Mouse (Mus musculus): Measurements from ENCODE around the gene Gstm5.
A peak's percentile ranks its signal among the peaks of the same experiment; 100 is the strongest.

The Gstm5 gene

DNA sequence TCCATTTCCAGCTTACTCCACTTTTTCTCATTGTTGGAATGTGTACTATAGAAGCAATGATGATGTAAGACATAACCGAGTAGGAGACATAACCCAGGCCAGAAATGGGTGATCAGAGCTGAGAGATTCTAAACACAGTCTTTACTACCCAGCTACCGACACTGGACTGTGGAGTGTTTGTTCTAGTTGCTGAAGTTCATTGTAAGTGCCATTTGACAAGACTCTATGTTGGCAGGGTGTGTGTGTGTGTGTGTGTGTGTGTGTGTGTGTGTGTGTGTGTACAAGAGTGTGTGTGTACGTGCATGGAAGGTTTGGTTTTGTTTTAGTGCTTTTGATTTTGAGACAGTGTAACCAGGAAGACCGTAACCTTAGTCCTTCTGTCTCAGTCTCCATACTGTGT is 34.1 kb downstream of the Gstm5 start:
- DNase-seq (ENCODE audit: extremely low read depth, insufficient read length, low spot score): no peak

DNA sequence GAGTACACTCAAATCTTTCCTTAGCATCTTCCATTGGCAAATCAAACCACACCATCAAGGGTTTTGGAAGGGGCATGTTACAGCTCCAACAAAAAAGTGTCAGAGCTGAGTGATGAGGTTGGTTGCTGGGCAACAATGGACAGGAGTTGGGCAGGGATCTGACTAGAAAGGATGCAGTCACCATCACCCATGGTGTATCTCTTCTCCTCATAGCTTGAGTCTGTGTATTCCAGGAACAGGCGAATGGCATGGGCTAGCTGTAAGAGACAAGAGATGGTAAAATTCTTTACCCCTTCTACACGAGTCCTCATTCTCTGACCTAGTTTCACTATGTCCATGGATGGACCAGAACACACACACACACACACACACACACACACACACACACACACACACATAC is 35.5 kb downstream of the Gstm5 start:
- no peak for DNase-seq (ENCODE audit: extremely low read depth, insufficient read length, low spot score)

DNA sequence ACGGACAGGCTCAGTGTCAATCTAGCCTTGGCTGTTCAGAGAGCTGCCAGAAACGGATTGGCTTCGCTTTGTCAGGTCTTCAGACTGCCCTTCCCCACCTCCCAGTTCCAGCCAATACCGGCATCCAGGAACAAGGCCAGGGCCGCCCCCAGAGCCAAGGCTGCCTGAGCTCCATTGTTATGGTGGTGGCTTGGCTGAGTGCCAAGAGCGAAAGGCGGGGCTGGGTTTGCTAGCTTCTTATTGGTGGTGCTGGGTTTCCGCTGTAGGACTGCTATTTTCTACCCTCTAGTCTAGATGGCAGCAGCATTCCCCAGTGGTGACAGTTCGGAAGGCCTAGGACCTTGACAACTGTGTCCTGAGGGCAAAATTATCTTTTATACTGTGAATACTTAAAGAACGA is 36.0 kb downstream of the Gstm5 start, which contains the start of gene Gstm7:
Gstm7 (minus strand) TSS at position 148 of the 400 bp plus-strand sequence.
- peak; percentile 90 for DNase-seq (ENCODE audit: extremely low read depth, insufficient read length, low spot score)

DNA sequence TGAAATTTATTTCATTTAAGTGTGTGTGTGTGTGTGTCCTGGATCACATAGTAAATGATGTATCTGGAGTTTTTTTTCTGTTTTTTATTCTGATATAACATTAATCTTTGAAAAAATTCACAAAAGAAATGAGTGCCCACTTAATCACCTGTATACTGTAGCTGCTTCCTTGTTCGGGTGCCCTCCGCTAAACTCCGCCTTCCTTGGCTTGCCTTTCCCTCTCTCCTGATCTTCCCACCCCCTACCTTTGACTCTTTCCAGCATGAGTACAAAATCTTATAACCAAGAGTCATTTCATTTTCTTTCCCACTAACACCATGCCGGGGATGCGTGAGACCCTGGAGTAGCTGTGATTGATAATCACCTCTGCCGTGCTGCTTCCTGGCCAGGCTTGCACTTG is 36.5 kb downstream of the Gstm5 start:
- no peak for DNase-seq (ENCODE audit: extremely low read depth, insufficient read length, low spot score)

DNA sequence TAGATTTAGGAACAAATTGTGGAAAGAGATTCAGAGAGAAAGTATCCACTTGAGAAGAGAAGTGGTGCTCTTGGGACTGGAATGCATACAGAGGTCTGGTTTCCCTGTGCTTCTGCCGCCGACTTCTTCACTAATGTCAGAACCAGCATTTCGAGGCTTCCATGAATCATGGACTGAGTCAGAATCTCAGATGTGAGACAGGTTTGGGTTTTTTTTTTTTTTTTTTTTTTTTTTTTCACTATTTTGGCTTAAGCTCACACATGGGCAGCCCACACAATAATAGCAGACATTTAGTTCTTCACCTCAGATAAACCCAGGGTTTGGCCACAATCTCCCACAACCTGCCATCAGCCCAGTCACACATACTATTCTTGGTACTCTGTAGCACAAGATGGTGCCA is 39.6 kb downstream of the Gstm5 start:
- DNase-seq (ENCODE audit: extremely low read depth, insufficient read length, low spot score): no peak

DNA sequence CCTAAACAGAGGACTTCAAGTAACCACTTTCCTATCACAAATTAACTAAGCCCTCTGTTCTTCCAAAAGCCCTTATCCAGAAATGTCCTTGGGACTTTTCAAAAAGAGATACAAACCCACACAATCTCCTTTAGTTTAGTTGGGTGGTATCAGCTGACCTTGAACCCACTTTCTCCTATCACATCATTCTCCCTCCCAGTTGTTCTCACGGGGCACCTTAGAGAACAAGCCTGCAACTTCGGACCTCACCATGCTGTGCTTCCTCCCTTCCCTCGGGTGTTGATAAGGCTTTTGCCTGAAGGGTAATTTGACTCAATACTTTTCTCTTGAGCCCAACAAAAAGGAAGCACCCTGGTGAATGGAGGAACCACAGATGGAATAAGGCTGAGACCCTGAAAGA is 40.3 kb downstream of the Gstm5 start:
- no peak for DNase-seq (ENCODE audit: extremely low read depth, insufficient read length, low spot score)

DNA sequence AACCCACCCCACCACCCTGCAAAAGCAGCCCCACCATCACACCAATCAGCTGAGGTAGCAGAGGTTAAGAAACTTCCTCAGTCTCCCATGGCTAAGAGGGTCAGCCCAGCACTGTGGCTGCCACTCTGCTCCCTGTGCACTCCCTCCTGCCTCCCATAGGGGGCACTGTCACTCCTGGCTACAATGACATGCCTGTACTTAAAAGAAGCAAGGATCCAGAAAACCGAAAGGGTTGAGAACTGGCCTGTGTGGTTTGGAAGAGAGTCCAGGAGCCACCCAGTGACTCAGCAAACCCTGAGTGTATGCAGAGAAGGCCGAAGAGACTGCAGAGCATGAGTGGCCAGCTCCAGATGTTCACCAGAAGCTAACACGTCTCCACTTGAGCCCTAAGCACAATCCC is 43.8 kb downstream of the Gstm5 start:
- DNase-seq (ENCODE audit: extremely low read depth, insufficient read length, low spot score): peak; percentile 81

DNA sequence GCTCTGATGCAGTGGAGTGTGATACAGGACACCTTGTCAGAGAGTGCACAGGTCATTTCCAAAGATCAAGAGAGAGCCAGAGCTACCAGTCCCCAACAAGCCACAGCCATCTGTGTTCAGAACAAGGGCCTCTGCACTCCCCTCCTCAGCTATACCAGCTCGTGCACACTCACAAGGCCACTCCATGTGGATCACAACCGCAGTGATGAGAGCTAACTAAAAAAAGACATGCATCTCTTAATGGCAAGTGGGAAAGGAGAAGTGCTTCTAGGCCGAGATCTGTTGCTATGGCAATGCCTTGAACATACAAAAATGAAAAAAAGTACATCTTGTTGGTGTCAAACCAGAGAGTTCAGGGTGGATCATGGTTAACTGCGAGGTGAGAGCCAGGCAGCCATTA is 44.2 kb downstream of the Gstm5 start:
- DNase-seq (ENCODE audit: extremely low read depth, insufficient read length, low spot score): no peak

DNA sequence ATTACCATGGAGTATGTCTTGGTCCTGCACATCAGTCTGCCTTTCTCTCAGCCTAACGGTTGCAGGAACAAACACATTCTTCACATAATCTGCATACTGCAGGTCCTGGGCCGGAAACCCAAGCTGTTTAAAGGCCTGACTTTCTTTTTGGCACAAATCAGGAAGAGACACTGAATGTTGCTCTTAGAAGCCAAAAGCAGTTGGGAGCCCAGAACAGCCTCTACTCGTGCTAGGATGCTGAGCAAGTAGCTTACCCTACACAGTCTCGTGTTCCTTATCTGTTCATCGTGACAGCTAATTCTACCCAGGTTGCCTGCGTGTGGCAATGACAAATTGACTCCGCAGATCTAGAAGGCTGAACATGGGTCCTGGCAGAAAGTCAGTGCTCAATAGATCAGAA is 44.9 kb downstream of the Gstm5 start:
- no peak for DNase-seq (ENCODE audit: extremely low read depth, insufficient read length, low spot score)

DNA sequence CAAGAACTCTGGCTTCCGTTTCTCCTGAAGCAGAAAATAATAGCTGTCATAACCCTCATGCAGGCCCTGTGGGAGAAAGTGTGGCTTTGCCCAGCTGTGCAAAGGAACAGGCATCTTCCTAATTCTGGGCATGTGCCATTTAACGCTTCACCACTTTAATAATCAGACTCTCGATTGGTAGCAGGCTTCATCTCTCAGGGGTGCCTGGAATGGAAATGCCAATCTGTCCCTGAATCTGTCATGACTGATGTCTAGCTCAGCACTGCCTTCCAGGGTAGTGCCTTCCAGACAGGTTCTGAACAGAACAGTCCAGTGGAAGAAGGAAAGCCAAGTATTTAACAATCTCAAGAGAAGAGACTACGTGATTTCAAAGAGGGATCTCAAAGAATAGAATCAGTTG is 45.6 kb downstream of the Gstm5 start:
- DNase-seq (ENCODE audit: extremely low read depth, insufficient read length, low spot score): no peak

DNA sequence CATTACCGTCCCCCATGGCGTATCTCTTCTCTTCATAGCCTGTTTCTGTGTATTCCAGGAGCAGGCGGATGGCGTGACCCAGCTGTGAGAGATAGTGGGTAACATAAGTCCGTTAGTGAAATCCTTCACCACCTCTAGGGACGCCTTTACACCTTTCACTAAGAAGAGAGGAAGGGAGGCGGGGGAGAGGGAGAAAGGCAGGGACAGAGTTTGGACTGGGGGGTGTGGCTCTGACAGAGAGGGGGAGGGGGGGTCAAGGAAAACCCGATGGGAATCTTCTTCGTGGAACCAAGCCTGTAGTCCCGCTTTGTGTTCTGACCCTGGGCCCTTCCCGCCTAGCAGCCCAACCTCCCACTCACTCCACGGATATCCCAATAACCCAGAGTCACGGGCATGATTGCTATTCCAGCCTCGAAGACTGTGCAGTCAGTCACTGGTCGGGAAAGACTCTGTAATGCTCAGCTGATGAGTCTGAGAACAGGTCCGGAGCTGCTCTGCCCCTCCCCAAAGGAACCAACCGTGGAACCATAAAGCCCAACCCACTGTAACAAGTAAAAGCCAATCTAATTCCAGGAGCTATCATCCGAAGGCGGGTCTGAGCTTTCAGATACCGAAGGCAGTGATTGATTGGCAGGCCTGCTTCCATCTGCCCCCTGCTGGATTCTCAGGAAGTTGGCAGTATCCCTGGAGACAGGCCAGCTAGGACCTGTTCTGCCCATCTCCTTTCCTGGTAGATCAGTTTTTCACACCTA is 47.8 kb downstream of the Gstm5 start, which contains the start of gene Gstm6:
Gstm6 (minus strand) TSS at position 511 of the 752 bp plus-strand sequence.
- DNase-seq (ENCODE audit: extremely low read depth, insufficient read length, low spot score): no peak

DNA sequence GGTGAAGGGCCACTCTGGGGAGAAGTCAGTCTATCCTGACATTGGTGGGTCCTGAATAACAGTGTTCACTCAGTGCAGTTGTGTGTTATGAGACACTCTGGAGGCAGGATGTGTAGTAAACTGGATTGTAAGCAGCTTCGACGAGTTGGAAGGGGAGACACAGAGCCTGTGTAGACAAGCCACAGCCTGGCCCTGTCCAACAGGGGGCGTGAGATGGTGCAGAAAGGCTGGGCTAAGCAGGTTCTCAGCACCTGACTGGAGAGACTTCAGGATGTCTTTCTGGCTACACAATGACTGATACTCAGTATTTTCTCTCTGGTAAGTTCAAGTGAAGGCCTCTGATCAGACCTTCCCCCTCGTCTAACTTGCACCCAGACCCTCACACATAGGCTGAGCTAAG is 50.1 kb downstream of the Gstm5 start:
- no peak for DNase-seq (ENCODE audit: extremely low read depth, insufficient read length, low spot score)
